Mouse (Mus musculus): ENCODE data around the gene Apba3. TPM values are rescaled to one million over a fixed set of nuclear protein-coding genes. Genes with fewer than 3 reads are reported as not detected.
"Not testable (repeated sequence)": the region's sequence is repeated elsewhere in the genome, so short reads cannot be mapped to it uniquely, and the experiment has no call there.

The Apba3 gene
- total RNA-seq (2021), result 100 to 1,000 TPM; 104 to 123 TPM
- long read RNA-seq, experiment 1, transcript Apba3-201 (11 exons, 2,106 nt), result major isoform, 53 of 99 reads
- long read RNA-seq, experiment 1, partial matches to known transcripts, result 8 of 99 reads
- long read RNA-seq, experiment 1, other reads (novel, unspliced or antisense), result 38 of 99 reads
- long read RNA-seq, experiment 2, transcript Apba3-201 (11 exons, 2,106 nt), result major isoform, 89 of 151 reads
- long read RNA-seq, experiment 2, partial matches to known transcripts, result 13 of 151 reads
- long read RNA-seq, experiment 2, other reads (novel, unspliced or antisense), result 48 of 151 reads

GRCm38 (mm10) chr10:81266211-81267105, at the start of gene Apba3, which contains the start of gene Mrpl54:
TSS of gene Apba3 (plus strand) at chr10:81266960.
TSS of gene Mrpl54 (minus strand) at chr10:81266934.
- DNase-seq (ENCODE audit: low spot score in 2 of 2), result peak; percentile 94 to 95

GRCm38 (mm10) chr10:81217267-81217666, 49.5 kb upstream of the Apba3 start:
- DNase-seq (ENCODE audit: low spot score in 2 of 2), result not testable (repeated sequence)

DNA sequence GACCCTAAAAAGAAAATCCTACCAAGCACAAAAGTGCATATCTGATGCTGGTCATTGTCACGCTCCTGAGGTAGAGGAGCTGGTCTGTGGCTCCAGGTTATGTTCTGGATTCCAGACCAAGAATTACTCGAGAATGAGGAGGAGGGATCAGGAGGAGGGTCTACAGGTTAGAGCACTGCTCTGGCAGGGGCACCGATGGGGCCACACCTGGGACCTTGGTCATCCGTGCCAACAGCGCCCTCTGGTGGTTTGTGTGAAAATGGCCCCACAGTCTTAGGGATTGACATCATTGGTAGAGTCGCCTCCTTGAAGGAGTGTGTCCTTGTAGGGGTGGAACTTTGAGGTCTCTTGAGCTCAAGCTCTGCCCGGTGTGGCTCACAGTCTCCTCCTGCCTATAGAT, 48.8 kb upstream of the Apba3 start:
- DNase-seq (ENCODE audit: low spot score in 2 of 2), result peak; percentile 71 to 76

- DNase-seq (ENCODE audit: low spot score in 2 of 2), result no peak
Measured at GRCm38 (mm10) chr10:81221402-81222015, 45.3 kb upstream of the Apba3 start.

DNA sequence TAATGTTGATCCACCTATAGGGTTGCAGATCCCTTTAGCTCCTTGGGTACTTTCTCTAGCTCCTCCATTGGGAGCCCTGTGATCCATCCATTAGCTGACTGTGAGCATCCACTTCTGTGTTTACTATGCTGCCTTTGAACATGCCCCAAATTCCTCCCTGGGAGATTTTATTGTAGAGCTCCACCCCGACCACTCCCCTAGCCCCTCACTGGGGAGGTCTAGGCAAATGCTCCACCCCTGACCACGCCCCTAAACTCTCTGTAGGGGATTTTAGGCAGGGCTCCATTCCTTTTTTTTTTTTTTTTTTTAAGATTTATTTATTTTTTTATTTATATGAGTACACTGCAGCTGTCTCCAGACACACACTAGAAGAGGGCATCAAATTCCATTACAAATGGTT, 43.0 kb upstream of the Apba3 start:
- not testable (repeated sequence) for DNase-seq (ENCODE audit: low spot score in 2 of 2)

GRCm38 (mm10) chr10:81229735-81230437, 36.9 kb upstream of the Apba3 start:
- DNase-seq (ENCODE audit: low spot score in 2 of 2), result no peak

- DNase-seq (ENCODE audit: low spot score in 2 of 2), result no peak
Measured at GRCm38 (mm10) chr10:81230438-81231332, 36.1 kb upstream of the Apba3 start, which contains the start of gene Atcay. TSS of gene Atcay (minus strand) at chr10:81230833.

- DNase-seq (ENCODE audit: low spot score in 2 of 2), result no peak
Measured at GRCm38 (mm10) chr10:81231436-81231835, 35.3 kb upstream of the Apba3 start.

- peak; percentile 91 to 92 for DNase-seq (ENCODE audit: low spot score in 2 of 2)
Measured at GRCm38 (mm10) chr10:81232580-81233225, 34.1 kb upstream of the Apba3 start, which contains the start of gene Zfr2. TSS of gene Zfr2 (plus strand) at chr10:81233155.

DNA sequence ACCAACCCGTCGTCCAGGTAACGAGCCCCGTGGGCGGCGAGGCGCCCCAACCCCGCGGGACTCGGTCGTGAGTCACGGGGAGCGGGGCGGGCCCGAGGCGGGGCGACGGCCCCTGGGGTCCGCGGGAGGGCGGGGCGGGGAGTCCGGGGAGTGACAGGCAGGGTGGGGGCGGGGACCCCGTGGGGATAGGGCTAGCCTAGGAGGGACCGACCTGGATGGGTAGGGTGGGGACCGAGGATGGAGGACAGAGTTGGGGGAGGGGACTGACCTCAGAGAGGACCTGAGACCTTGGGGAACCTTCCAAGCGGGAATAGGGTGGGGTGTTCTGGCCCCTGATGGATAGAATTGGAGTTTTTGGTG, 33.6 kb upstream of the Apba3 start:
- DNase-seq (ENCODE audit: low spot score in 2 of 2), result no peak

- no peak for DNase-seq (ENCODE audit: low spot score in 2 of 2)
Measured at GRCm38 (mm10) chr10:81234206-81234605, 32.6 kb upstream of the Apba3 start.

GRCm38 (mm10) chr10:81236471-81237268, 30.1 kb upstream of the Apba3 start:
- DNase-seq (ENCODE audit: low spot score in 2 of 2), result no peak

DNA sequence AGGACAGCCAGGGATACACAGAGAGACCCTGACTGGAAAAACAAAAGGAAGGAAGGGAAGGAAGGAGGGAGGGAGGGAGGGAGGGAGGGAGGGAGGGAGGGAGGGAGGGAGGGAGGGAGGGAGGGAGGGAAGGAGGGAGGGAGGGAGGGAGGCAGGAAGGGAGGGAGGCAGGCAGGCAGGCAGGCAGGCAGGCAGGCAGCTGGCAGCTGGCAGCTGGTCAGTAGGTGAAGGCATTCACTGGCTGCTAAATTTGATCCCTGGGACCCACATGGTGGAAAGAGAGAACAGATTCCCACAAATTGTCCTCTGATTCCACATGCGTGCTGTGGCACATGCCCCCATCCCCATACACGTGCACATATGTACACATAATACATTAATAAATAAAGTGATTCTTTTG, 28.1 kb upstream of the Apba3 start:
- no peak for DNase-seq (ENCODE audit: low spot score in 2 of 2)

DNA sequence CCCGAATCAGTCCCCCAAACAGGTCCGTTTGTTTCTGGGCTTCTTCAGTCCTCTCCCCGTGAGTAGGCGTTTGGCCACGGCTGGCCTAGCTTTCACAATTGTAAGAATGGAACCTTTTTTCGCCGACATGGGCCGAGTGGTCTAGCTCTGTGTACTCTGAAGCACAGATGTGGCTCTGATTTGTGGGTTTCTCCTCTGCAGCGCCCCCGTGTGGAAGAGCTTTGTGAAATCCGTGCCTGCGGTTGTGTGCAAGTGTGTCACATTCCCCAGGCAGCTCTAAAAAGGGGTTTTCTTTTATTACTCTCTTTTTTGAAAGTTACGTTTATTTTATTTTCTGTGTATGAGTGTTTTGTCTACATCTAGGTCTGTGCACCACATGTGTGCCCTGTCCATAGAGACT, 25.9 kb upstream of the Apba3 start:
- DNase-seq (ENCODE audit: low spot score in 2 of 2), result peak in 1 of 2 experiments; percentile 62

GRCm38 (mm10) chr10:81242021-81242420, 24.7 kb upstream of the Apba3 start:
- no peak for DNase-seq (ENCODE audit: low spot score in 2 of 2)

DNA sequence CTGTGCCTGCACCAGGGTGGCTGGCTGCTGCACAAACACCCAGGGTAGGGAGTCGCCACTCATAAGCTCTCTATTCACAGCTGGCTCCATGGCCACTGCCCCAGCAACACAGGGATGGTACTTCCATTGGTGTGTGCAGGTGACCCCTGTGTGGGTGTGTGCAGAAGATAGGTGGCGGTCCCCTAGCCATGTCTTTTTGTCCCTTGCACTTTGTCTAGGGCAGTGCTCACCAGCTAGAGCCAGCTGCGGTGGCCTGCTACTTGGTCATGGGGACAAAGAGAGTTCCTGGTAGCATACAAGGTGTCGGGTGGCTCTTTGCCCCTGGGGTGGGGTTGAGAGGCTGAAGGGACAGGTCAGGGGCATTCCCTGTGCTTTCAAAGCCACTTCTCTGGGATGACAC, 22.6 kb upstream of the Apba3 start:
- DNase-seq (ENCODE audit: low spot score in 2 of 2), result no peak

GRCm38 (mm10) chr10:81244595-81244994, 22.2 kb upstream of the Apba3 start:
- peak; percentile 82 to 84 for DNase-seq (ENCODE audit: low spot score in 2 of 2)

- DNase-seq (ENCODE audit: low spot score in 2 of 2), result no peak
Measured at GRCm38 (mm10) chr10:81245166-81245565, 21.6 kb upstream of the Apba3 start.

DNA sequence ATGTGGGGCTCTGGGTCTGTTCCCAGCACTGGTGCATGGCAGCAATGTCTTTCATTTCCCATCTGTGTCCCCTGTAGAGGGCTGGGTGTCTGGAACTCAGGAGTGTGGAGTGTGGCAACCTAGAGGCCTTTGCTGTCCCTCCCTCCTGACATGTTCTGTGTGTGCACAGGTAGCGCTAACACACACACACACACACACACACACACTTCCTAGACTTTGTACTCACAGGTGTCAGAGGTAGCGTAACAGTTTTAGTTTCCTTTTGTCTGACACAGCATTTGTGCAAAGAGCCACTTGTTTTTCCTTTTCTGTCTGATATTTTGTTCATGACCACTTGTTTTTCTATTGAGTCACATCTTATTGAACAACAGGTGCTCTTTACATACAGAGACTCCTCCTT, 19.0 kb upstream of the Apba3 start:
- DNase-seq (ENCODE audit: low spot score in 2 of 2), result no peak

Measured in adrenal gland, adult 18-20 months (tissue).